Mouse (Mus musculus) ovary, postnatal 36 days (tissue): ENCODE measurements around the gene Npy2r.
A peak's percentile ranks its signal among the peaks of the same experiment; 100 is the strongest.

ENCODE experiments used
- DNase-seq: peaks from one replicate; pipeline ENCODE4 v3.0.0; 2022; ENCODE audit warnings: low spot score, mixed read lengths

Gene Npy2r

DNA sequence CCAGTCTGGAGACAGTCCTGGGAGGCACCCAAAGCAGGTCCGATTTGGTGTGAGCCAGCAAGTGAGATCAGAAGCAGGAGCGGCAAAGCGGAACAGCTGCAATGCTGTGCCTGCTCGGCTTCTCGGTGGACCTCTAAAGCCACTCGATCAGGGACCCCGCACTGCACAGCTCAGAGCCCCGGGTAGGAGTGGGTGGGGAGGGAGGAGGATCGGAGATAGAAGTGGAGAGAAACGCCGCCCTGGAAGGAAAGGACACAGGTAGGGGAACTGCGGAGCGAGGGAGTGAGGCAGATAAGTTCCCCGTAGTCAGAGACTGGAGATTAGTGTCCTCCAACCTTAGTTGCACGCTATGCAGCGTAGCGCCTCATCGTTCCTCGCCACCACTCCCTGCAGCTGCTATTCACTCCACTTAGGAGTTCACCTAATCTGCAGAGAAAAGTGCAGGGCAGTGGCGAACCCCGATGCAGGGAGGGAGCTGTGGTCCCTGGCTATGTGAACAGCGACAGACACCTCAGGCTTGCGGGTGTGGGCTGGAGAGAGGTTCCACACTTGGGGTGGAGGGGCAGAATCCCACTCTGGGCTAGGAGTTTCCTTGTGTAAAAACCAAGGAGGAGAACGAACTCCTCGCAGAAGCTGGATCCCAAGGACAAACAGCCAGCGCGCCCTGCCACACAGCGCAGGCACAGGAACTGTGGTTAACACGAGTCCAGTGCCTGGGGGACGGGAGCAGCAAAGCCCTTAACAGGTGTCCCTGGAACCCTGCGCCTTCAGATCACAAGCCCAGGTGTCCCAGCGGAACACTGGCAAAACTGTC is at the start of gene Npy2r:
Npy2r (minus strand) TSS at position 177 of the 814 bp plus-strand sequence.
- DNase-seq = peak; percentile 18

DNA sequence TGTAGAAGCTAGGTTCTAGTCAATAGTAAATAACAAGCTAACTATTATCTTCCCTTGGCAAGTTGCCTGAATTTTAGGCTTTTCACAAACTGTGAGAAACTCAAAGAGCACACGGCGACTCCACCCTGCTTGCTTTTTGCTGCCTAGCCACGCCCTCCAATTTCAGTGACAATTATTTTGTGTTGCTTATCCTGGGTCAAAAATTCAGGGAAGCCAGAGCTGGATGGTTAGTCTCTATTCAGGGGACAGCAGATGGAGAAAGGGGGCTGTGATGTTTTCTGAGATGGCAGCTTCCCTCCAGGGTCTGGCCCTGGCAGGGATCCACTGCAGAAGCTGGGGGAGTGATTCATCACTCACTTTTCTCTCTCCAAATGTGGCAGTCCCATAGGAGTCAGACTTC is 9.9 kb upstream of the Npy2r start:
- no peak for DNase-seq

DNA sequence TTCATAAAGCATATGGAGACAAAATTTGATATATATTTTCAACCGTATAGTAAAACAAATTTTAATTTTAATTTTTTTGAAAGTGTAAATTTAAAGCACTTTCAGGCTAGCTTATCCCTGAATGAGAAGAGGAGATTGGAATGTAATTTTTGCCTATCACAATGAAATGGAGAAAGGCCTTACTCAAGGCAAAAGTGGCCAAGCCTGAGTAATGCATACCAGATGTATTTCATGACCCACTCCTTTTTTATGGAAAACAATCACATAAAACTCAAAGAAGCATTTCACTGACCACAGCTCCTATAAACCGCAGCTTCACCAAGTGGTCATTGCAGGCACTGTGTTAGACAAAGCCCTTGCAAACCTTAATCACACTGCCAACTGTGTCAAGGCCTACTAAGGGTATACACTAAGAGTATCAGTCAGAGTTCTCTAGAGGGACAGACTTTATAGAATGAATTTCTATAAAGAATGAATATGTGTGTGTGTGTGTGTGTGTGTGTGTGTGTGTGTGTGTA is 8.5 kb upstream of the Npy2r start:
- DNase-seq = no peak

DNA sequence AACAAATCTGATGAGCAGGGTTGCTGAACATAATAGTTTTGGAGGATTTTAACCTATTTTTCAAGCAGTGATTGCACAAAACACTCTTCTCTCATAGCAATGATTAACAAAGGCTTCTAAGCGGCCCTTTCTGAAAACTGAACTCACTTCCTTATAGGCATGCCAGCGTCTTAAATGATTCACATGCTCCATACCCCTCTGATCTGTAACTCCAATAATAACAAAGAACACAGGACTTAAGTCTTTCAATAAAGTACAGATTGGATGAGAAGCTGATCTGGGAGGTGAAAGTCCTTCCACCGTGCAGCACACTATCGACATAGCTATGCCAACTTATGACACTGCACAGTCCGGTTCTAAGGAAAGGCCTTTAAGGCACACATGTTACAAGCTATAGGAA is 2.0 kb upstream of the Npy2r start:
- DNase-seq = no peak

DNA sequence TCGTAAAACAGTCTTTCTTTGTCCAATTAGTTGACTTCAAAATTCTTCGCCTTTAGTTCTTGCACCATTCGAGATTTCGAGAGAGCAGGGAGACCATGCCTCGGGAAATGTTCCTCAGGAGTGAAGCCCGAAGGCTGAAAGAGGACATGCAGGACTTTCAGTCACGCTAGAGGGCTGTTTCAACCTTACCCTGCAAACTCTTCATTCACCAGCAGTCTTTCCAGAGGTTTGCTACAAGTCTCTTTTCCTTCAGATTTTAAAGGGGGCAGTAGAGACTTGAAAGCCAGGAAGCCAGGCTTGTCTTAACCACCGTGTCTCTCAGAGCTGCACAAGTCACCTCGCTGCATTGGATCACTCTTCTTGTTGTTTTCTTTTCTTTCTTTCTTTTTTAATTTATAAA is 869 bp upstream of the Npy2r start:
- DNase-seq = no peak

DNA sequence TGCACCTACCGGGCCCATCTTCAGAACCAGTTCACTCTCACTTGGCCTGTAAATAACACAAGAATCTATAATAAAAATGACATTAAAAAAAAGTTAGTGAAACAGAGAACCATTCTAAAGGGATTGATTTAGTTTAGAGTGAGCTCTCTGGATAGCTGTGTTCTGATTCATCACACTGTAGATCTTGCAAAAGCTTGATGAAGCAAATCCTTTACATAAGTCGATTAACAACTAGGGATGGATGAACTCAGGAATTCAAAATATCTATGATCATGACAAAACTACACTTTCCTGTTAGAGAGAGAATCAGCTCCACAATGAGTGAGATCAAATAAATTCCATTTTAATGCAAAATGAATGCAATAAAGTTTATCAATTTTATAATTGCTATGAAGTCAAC is 6.4 kb downstream of the Npy2r start:
- DNase-seq = no peak

DNA sequence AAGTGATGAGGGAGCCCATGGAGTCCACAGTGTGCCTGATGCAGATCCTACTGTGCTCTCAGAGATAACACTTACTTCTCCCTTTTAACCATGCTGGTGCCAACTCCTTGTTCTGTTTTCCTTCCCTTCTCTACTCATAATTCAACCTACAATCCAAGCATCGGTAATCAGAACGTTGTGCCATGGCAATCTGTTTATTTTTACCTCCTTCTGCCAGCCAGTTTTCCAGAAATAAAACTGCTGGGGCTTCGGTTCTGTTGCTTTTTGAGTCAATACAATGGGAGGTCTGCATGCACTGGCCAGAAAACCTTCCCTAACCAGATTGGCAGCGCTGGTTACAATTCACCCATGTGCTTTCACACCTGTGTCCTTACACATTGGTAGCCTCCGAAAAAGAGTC is 7.9 kb downstream of the Npy2r start:
- no peak for DNase-seq

DNA sequence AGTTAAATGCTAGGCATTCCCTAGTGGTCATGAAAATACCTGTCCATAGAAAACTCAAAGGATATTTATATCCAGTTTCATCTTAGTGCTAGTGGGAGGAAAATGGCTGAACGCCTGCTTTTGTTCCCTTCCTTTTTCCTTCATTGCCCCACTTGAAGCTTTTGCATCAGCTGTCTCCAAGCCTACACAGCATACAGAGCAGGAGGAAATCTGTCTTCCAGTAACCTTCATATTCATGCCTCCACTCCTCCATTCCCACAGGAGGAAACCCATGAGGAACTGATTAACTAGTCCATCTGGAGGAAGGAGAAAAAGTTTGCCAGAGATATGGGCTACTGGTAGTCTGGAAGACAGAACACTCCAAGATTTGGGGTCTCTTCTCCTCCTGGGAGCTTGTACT is 23.1 kb downstream of the Npy2r start:
- DNase-seq = no peak

DNA sequence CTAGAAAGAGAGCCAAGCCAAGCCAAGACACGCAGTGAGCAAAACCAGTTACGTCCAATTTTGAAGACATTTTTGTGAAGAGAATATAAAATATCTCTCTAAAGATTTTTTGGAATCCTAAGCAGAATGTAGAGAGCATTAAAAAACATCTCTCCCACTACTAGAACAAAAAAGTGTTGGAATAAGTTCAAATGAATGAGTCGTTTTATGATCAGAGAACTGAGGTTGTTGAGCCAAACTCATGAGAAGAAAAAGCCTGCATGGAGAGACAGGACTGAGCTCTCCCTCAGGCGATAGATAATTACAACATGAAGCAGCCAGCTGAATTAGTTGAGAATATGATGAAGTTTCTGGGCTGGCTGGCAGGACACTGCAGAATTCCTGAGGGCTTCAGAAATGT is 49.9 kb downstream of the Npy2r start:
- DNase-seq = no peak
